Mouse (Mus musculus) cerebellum, adult 9-10 months (tissue): ENCODE results near the gene Olfr1373.

Experiments used
- DNase-seq: peaks from one replicate; pipeline ENCODE4 v3.0.0; 2022

The Olfr1373 gene

GRCm38 (mm10) chr11:52105503-52105902 is 39.8 kb downstream of the Olfr1373 start:
- DNase-seq, result no peak

DNA sequence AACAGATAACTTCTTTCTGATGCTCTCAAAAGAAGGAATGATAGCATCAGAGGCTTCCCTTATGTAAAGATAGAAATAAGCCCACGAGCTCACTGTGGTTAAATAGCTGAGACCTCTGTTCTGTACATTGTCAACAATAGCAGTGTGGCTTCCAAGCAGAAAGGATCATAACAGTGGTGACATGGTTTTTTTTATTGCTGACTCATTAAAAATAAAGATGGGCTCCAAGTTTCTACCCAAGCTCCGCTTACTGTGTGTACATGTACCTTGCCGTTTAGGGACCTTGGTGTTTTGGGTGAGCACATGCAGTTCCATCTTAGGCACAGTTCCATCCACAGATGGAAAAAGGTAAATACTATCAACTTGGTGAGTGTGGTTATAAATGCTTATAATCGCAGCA is 42.4 kb downstream of the Olfr1373 start:
- DNase-seq, result no peak

GRCm38 (mm10) chr11:52099771-52100219 is 45.5 kb downstream of the Olfr1373 start:
- peak; percentile 55 for DNase-seq

GRCm38 (mm10) chr11:52099031-52099761 is 46.1 kb downstream of the Olfr1373 start:
- peak; percentile 55 for DNase-seq

DNA sequence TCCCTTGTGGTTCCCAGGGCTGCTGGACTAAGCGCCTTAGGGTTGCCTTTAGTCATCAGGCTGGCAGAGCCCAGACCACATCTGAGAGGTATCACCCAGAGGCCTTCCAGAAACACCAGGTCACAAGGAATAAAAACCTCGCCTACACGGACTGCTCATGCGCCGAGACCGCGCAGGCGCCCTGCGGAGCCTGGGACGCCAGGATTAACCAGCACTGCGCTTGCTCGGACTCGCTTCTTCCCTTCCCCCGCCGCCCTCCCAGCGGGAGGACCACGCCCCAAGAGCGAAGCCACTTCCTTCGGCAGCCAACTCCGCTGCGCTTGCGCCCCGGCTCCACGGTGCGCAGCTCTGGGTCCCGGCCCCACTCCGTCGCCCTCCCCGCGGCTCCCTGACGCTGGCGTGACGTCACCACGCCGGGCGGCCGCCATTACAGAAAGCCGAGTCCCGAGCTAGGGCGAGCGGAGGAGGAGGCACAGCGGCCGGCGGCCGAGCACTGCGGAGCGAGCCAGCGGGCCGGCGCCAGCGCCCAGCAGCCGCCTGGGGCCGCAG is 46.9 kb downstream of the Olfr1373 start, which contains the start of gene Ppp2ca:
Gene Ppp2ca, plus strand, starts transcription at position 284 of the 549 bp plus-strand sequence.
- peak; percentile 99 for DNase-seq

GRCm38 (mm10) chr11:52097596-52097995 is 47.7 kb downstream of the Olfr1373 start:
- DNase-seq, result peak; percentile 66

DNA sequence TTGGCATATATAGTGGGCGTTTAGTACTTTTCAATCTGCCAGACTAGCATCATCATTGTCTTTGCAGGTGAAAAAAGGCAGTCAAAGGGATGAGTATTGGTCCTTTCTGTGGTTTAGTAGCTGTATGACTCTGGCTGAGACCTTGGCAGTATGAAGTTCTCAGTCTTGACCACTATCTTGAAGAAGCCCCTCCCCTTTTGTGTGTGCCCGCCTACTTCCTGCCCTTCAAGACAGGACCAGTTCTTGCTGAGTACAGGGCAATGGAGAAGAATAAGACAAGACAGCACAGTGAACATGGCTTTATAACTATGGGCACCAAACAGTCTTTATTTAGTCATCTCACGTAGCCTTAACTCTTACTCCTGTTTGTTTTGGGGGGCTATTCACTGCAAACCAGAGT is 48.3 kb downstream of the Olfr1373 start:
- DNase-seq, result peak; percentile 54
